ENCODE assay signal across 10 mouse cellular contexts in genomic region chr2:29016599-29017587, GRCm38 (mm10). TPM values are rescaled to one million over a fixed set of nuclear protein-coding genes. Genes with fewer than 3 reads are reported as not detected.
DNase-seq lines count a peak whose midpoint lies in the region; ATAC-seq lines count a peak whose summit lies in the region.
"Had no signal": no experiment of that assay in that cellular context is flagged by ENCODE, and none has a peak within 500 bp of the region (broad histone marks: within the 10 kb centered on the region; RNA-seq: fewer than 3 reads in every experiment).

No protein-coding gene starts in this region.

- no peaks in the 10 kb centered on the region for H3K36me3 ChIP-seq in intestine, embryonic 15.5 days
- no peaks in the 10 kb centered on the region for H3K36me3 ChIP-seq in intestine, embryonic 16.5 days (ENCODE audit: control insufficient read depth, insufficient read depth, low read length)
- H3K36me3 ChIP-seq in forebrain, embryonic 13.5 days (ENCODE audit: poor library complexity, severe bottlenecking): no peaks in the 10 kb centered on the region
- no peaks in the 10 kb centered on the region for H3K36me3 ChIP-seq in midbrain, embryonic 15.5 days (replicated peaks)
- H3K36me3 ChIP-seq: liver, embryonic 15.5 days had no signal

- ATAC-seq in intestine, embryonic 15.5 days: no peak
- no peak for ATAC-seq in intestine, embryonic 16.5 days
- peak; percentile 79; the same call in 1 of the 2 replicates for ATAC-seq in forebrain, embryonic 13.5 days
- peak; percentile 48; the same call in 1 of the 2 replicates for ATAC-seq in midbrain, embryonic 15.5 days (replicated peaks)

- no peaks in the 10 kb centered on the region for H3K9me3 ChIP-seq in intestine, embryonic 15.5 days
- no peaks in the 10 kb centered on the region for H3K9me3 ChIP-seq in intestine, embryonic 16.5 days (ENCODE audit: control insufficient read depth, low read length)
- no peaks in the 10 kb centered on the region for H3K9me3 ChIP-seq in forebrain, embryonic 13.5 days (replicated peaks)
- H3K9me3 ChIP-seq in midbrain, embryonic 15.5 days: no peaks in the 10 kb centered on the region
- H3K9me3 ChIP-seq: liver, embryonic 15.5 days had no signal

- peak; percentile 60 for DNase-seq in adrenal gland, adult 8-10 months
- no peak for DNase-seq in gastrocnemius, postnatal 36 days
- no peak for DNase-seq in natural killer cell, adult 2 months (ENCODE audit: low spot score in 2 of 2)
- no peak for DNase-seq in right cerebral cortex, postnatal 36 days (ENCODE audit: low spot score in 2 of 2)
- DNase-seq: cerebellum, adult 9-10 months had no signal

- no peaks in the 10 kb centered on the region; the same call in 1 of the 2 replicates for H3K27me3 ChIP-seq in intestine, embryonic 15.5 days (replicated peaks)
- no peaks in the 10 kb centered on the region for H3K27me3 ChIP-seq in intestine, embryonic 16.5 days (replicated peaks; ENCODE audit: control insufficient read depth, insufficient read depth, low read length)
- peaks cover 80% of the 10 kb centered on the region for H3K27me3 ChIP-seq in forebrain, embryonic 13.5 days
- H3K27me3 ChIP-seq in midbrain, embryonic 15.5 days (replicated peaks): no peaks in the 10 kb centered on the region; the same call in 1 of the 2 replicates
- H3K27me3 ChIP-seq: liver, embryonic 15.5 days had no signal

- 50% methylated on average over 27 of the region's 27 CpGs for WGBS in intestine, embryonic 15.5 days
- 55% methylated on average over 27 of the region's 27 CpGs for WGBS in intestine, embryonic 16.5 days
- 49% methylated on average over 27 of the region's 27 CpGs for WGBS in forebrain, embryonic 13.5 days
- WGBS in midbrain, embryonic 15.5 days: 45% methylated on average over 27 of the region's 27 CpGs

- intact Hi-C loops in gastrocnemius, postnatal 36 days (cut with DNase I): no loop called here

- H3K4me2 ChIP-seq in intestine, embryonic 15.5 days (replicated peaks): peak overlapping the region; percentile 33
- H3K4me2 ChIP-seq in intestine, embryonic 16.5 days (ENCODE audit: low read depth, low read length): no peak overlapping the region
- H3K4me2 ChIP-seq in forebrain, embryonic 13.5 days: peak overlapping the region; percentile 38
- peak overlapping the region; percentile 31 for H3K4me2 ChIP-seq in midbrain, embryonic 15.5 days
- H3K4me2 ChIP-seq: liver, embryonic 15.5 days had no signal

- no peaks in the 10 kb centered on the region for H3K4me1 ChIP-seq in intestine, embryonic 15.5 days (replicated peaks)
- peaks cover 3% of the 10 kb centered on the region; the same call in 1 of the 2 replicates for H3K4me1 ChIP-seq in intestine, embryonic 16.5 days (ENCODE audit: control insufficient read depth, insufficient read depth, low read length)
- H3K4me1 ChIP-seq in forebrain, embryonic 13.5 days: peaks cover 17% of the 10 kb centered on the region
- H3K4me1 ChIP-seq in midbrain, embryonic 15.5 days: peaks cover 14% of the 10 kb centered on the region

- H3K27ac ChIP-seq in intestine, embryonic 15.5 days: no peak overlapping the region
- no peak overlapping the region for H3K27ac ChIP-seq in intestine, embryonic 16.5 days (ENCODE audit: low read length)
- H3K27ac ChIP-seq in forebrain, embryonic 13.5 days: 0 out of 2 replicates have a peak overlapping the region, but pooled peaks have one; percentile 32
- H3K27ac ChIP-seq in midbrain, embryonic 15.5 days: peak overlapping the region; percentile 67
- H3K27ac ChIP-seq: liver, embryonic 15.5 days had no signal

- H3K4me3 ChIP-seq in intestine, embryonic 15.5 days (replicated peaks): no peak overlapping the region
- no peak overlapping the region for H3K4me3 ChIP-seq in intestine, embryonic 16.5 days (ENCODE audit: low read length)
- H3K4me3 ChIP-seq in forebrain, embryonic 13.5 days: no peak overlapping the region
- H3K4me3 ChIP-seq in midbrain, embryonic 15.5 days: no peak overlapping the region
- H3K4me3 ChIP-seq: liver, embryonic 15.5 days had no signal

- H3K9ac ChIP-seq in intestine, embryonic 15.5 days: no peak overlapping the region
- H3K9ac ChIP-seq in intestine, embryonic 16.5 days (ENCODE audit: low read depth, low read length): no peak overlapping the region
- no peak overlapping the region for H3K9ac ChIP-seq in forebrain, embryonic 13.5 days
- no peak overlapping the region for H3K9ac ChIP-seq in midbrain, embryonic 15.5 days
- H3K9ac ChIP-seq: liver, embryonic 15.5 days had no signal

RNA-seq across cellular contexts. Expression of gene Cfap77, which starts 38.0 kb away (rescaled TPM):
- polyA plus RNA-seq in intestine, embryonic 15.5 days (2015; fragmentation: Nextera tagmentation; extraction: Ambion mirVana): 0.25 and 0.54 TPM in 2 replicates
- 0.17 and 0.31 TPM in 2 replicates for polyA plus RNA-seq in intestine, embryonic 16.5 days (2015; fragmentation: Nextera tagmentation; extraction: Ambion mirVana)
- 1 to 10 TPM in 2 of 4 experiments, under 1 TPM in 2; 0.44 to 1.6 (median 0.93) TPM for total RNA-seq in adrenal gland, adult 8-10 months (2022)
- polyA plus RNA-seq in forebrain, embryonic 13.5 days (2015; fragmentation: Nextera tagmentation; extraction: Ambion mirVana): 0.25 TPM in 2 replicates
- polyA plus RNA-seq in midbrain, embryonic 15.5 days (2015; fragmentation: Nextera tagmentation; extraction: Ambion mirVana): 0.82 and 1.3 TPM in 2 replicates
- total RNA-seq in gastrocnemius, postnatal 36 days (2021): not detected
- polyA plus RNA-seq: liver, embryonic 15.5 days had no signal

RNA-seq across cellular contexts. Expression of gene Ttf1, which starts 43.2 kb away (rescaled TPM):
- polyA plus RNA-seq in intestine, embryonic 15.5 days (2015; fragmentation: Nextera tagmentation; extraction: Ambion mirVana): 9.1 and 9.6 TPM in 2 replicates
- polyA plus RNA-seq in intestine, embryonic 16.5 days (2015; fragmentation: Nextera tagmentation; extraction: Ambion mirVana): 7.6 and 9.2 TPM in 2 replicates
- 10 to 100 TPM; 12.4 to 23.3 (median 14.7) TPM for total RNA-seq in adrenal gland, adult 8-10 months (2022)
- 10.2 and 11.1 TPM in 2 replicates for polyA plus RNA-seq in forebrain, embryonic 13.5 days (2015; fragmentation: Nextera tagmentation; extraction: Ambion mirVana)
- 8.0 and 8.9 TPM in 2 replicates for polyA plus RNA-seq in midbrain, embryonic 15.5 days (2015; fragmentation: Nextera tagmentation; extraction: Ambion mirVana)
- total RNA-seq in gastrocnemius, postnatal 36 days (2021): 1 to 10 TPM; 3.8 to 4.6 TPM

Comparison
In these comparisons a context has a peak if more than half of its experiments do, and no peak if none do; other contexts are left out.
1. ATAC-seq: peak in forebrain, embryonic 13.5 days (single experiment) and midbrain, embryonic 15.5 days (single experiment); none in intestine, embryonic 15.5 days (single experiment) and intestine, embryonic 16.5 days (single experiment).
2. H3K27ac ChIP-seq: peak in forebrain, embryonic 13.5 days (single experiment) and midbrain, embryonic 15.5 days (single experiment); none in intestine, embryonic 15.5 days (single experiment) and intestine, embryonic 16.5 days (single experiment).